Mouse (Mus musculus): Measurements from ENCODE around the gene 1700049E17Rik1. TPM values are rescaled to one million over a fixed set of nuclear protein-coding genes. Genes with fewer than 3 reads are reported as not detected.
"Not testable (repeated sequence)": the region's sequence is repeated elsewhere in the genome, so short reads cannot be mapped to it uniquely, and the experiment has no call there.

1700049E17Rik1 gene
- not detected in 2 replicates for polyA plus RNA-seq (2012; rRNA removed)

- not testable (repeated sequence) for H3K36me3 ChIP-seq (ENCODE audit: control insufficient read depth, insufficient read depth, low read length); H3K4me1 ChIP-seq (ENCODE audit: control insufficient read depth, insufficient read depth, low read length); H3K27ac ChIP-seq (ENCODE audit: insufficient read depth, low read depth, low read length); DNase-seq; H3K4me3 ChIP-seq (ENCODE audit: insufficient read depth, low read depth, low read length); H3K27me3 ChIP-seq (replicated peaks; ENCODE audit: control insufficient read depth, insufficient read depth, low read length)
- WGBS, result no CpG with 5 or more reads among the region's 1 CpGs
Observed at GRCm38 (mm10) chr14:41924649-41925048, at the start of gene 1700049E17Rik1. 1700049E17Rik1 (plus strand) TSS chr14:41924949.

GRCm38 (mm10) chr14:41907190-41907589 lies 17.6 kb upstream of the 1700049E17Rik1 start, which contains the start of gene Gm7980:
Gm7980 (minus strand) TSS chr14:41907290.
- not testable (repeated sequence) for H3K27me3 ChIP-seq (replicated peaks; ENCODE audit: control insufficient read depth, insufficient read depth, low read length); H3K4me1 ChIP-seq (ENCODE audit: control insufficient read depth, insufficient read depth, low read length); H3K27ac ChIP-seq (ENCODE audit: insufficient read depth, low read depth, low read length); DNase-seq; H3K4me3 ChIP-seq (ENCODE audit: insufficient read depth, low read depth, low read length); H3K36me3 ChIP-seq (ENCODE audit: control insufficient read depth, insufficient read depth, low read length)
- WGBS, result no CpG with 5 or more reads among the region's 2 CpGs

GRCm38 (mm10) chr14:41943695-41944094 lies 18.9 kb downstream of the 1700049E17Rik1 start, which contains the start of gene 1700024B05Rik:
1700024B05Rik (plus strand) TSS chr14:41943995.
- H3K27me3 ChIP-seq (replicated peaks; ENCODE audit: control insufficient read depth, insufficient read depth, low read length); H3K4me1 ChIP-seq (ENCODE audit: control insufficient read depth, insufficient read depth, low read length); H3K36me3 ChIP-seq (ENCODE audit: control insufficient read depth, insufficient read depth, low read length); H3K4me3 ChIP-seq (ENCODE audit: insufficient read depth, low read depth, low read length); H3K27ac ChIP-seq (ENCODE audit: insufficient read depth, low read depth, low read length); DNase-seq: not testable (repeated sequence)
- WGBS, result 100% methylated on average over 2 of the region's 2 CpGs

- not testable (repeated sequence) for DNase-seq; H3K36me3 ChIP-seq (ENCODE audit: control insufficient read depth, insufficient read depth, low read length)
- WGBS, result 63% methylated on average over 4 of the region's 4 CpGs
Observed at GRCm38 (mm10) chr14:41964095-41964494, 39.3 kb downstream of the 1700049E17Rik1 start.

GRCm38 (mm10) chr14:41967827-41968226 lies 43.1 kb downstream of the 1700049E17Rik1 start, which contains the start of gene Gm6401:
Gm6401 (minus strand) TSS chr14:41967927.
- H3K36me3 ChIP-seq (ENCODE audit: control insufficient read depth, insufficient read depth, low read length); H3K4me1 ChIP-seq (ENCODE audit: control insufficient read depth, insufficient read depth, low read length); H3K27ac ChIP-seq (ENCODE audit: insufficient read depth, low read depth, low read length); H3K4me3 ChIP-seq (ENCODE audit: insufficient read depth, low read depth, low read length); H3K27me3 ChIP-seq (replicated peaks; ENCODE audit: control insufficient read depth, insufficient read depth, low read length); DNase-seq: not testable (repeated sequence)
- 84% methylated on average over 1 of the region's 1 CpGs for WGBS

More at GRCm38 (mm10) chr14:41964095-41964494, 39.3 kb downstream of the 1700049E17Rik1 start:
- not testable (repeated sequence) for H3K4me1 ChIP-seq (ENCODE audit: control insufficient read depth, insufficient read depth, low read length); H3K4me3 ChIP-seq (ENCODE audit: insufficient read depth, low read depth, low read length); H3K27ac ChIP-seq (ENCODE audit: insufficient read depth, low read depth, low read length); H3K27me3 ChIP-seq (replicated peaks; ENCODE audit: control insufficient read depth, insufficient read depth, low read length)

- DNase-seq; H3K27ac ChIP-seq (ENCODE audit: insufficient read depth, low read depth, low read length); H3K36me3 ChIP-seq (ENCODE audit: control insufficient read depth, insufficient read depth, low read length); H3K27me3 ChIP-seq (replicated peaks; ENCODE audit: control insufficient read depth, insufficient read depth, low read length); H3K4me1 ChIP-seq (ENCODE audit: control insufficient read depth, insufficient read depth, low read length); H3K4me3 ChIP-seq (ENCODE audit: insufficient read depth, low read depth, low read length): not testable (repeated sequence)
- 62% methylated on average over 3 of the region's 3 CpGs for WGBS
Observed at GRCm38 (mm10) chr14:41968596-41968995, 43.8 kb downstream of the 1700049E17Rik1 start.

Other genes with a start within 250 kb of the 1700049E17Rik1 start
- gene Gm8068, start 223.1 kb upstream of the 1700049E17Rik1 start, polyA plus RNA-seq (2012; rRNA removed), result not detected in 2 replicates
- gene Gm7929, start 174.3 kb upstream of the 1700049E17Rik1 start, polyA plus RNA-seq (2012; rRNA removed), result not detected in 2 replicates
- gene Gm47189, start 152.5 kb upstream of the 1700049E17Rik1 start, polyA plus RNA-seq (2012; rRNA removed), result not detected in 2 replicates
- not detected in 2 replicates for gene Gm7980, start 17.7 kb upstream of the 1700049E17Rik1 start, polyA plus RNA-seq (2012; rRNA removed)
- not detected in 2 replicates for gene 1700024B05Rik, start 19.0 kb downstream of the 1700049E17Rik1 start, polyA plus RNA-seq (2012; rRNA removed)
- gene Gm6401, start 43.0 kb downstream of the 1700049E17Rik1 start, polyA plus RNA-seq (2012; rRNA removed), result not detected in 2 replicates
- not detected in 2 replicates for gene Gm3543, start 58.4 kb downstream of the 1700049E17Rik1 start, polyA plus RNA-seq (2012; rRNA removed)
- not detected in 2 replicates for gene Gm7951, start 192.4 kb downstream of the 1700049E17Rik1 start, polyA plus RNA-seq (2012; rRNA removed)
- gene Gm17027, start 237.7 kb downstream of the 1700049E17Rik1 start, polyA plus RNA-seq (2012; rRNA removed), result not detected in 2 replicates